ENCODE assay signal across 14 mouse cellular contexts in the genomic region with DNA sequence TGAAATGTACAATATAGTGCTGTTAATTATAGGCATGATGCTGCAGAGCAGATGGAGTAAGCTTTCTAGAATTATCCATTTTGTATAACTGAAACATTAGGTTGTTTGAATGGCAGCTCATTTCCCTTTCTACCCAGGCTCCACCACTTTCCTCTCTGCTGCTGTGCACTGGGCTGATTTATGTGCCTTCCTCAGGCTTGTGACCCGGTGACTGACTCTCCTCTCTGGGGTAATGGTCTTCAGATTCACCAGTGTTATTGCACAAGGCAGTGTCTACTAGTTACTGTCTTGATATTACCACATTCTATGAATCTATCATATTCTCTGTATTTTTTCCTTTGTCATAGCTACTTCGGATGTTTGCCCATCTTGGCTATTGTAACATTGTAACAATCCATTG.
"Had no signal": no experiment of that assay in that cellular context is flagged by ENCODE, and none has a peak within 500 bp of the region (broad histone marks: within the 10 kb centered on the region; RNA-seq: fewer than 3 reads in every experiment).

No protein-coding gene starts in this region.

- H3K9me3 ChIP-seq: midbrain, embryonic 13.5 days; midbrain, embryonic 15.5 days; neural tube, embryonic 13.5 days; stomach, embryonic 15.5 days had no signal

- H3K9ac ChIP-seq: lung, embryonic 14.5 days; midbrain, embryonic 13.5 days; midbrain, embryonic 15.5 days; neural tube, embryonic 13.5 days; stomach, embryonic 15.5 days had no signal

- H3K4me2 ChIP-seq: lung, embryonic 14.5 days; midbrain, embryonic 11.5 days; midbrain, embryonic 13.5 days; midbrain, embryonic 15.5 days; neural tube, embryonic 13.5 days; stomach, embryonic 15.5 days had no signal

- H3K36me3 ChIP-seq: midbrain, embryonic 13.5 days; midbrain, embryonic 15.5 days; neural tube, embryonic 13.5 days; stomach, embryonic 15.5 days had no signal

- H3K4me3 ChIP-seq: midbrain, embryonic 13.5 days; midbrain, embryonic 15.5 days; neural tube, embryonic 13.5 days; stomach, embryonic 15.5 days had no signal

- H3K4me1 ChIP-seq: midbrain, embryonic 15.5 days; stomach, embryonic 15.5 days had no signal

- H3K27me3 ChIP-seq: midbrain, embryonic 13.5 days; midbrain, embryonic 15.5 days; neural tube, embryonic 13.5 days; stomach, embryonic 15.5 days had no signal

- H3K27ac ChIP-seq: midbrain, embryonic 13.5 days; midbrain, embryonic 15.5 days; neural tube, embryonic 13.5 days; stomach, embryonic 15.5 days; stomach, postnatal 0 days had no signal

- ATAC-seq: midbrain, embryonic 13.5 days; midbrain, embryonic 15.5 days had no signal

- DNase-seq: lung, adult 18-20 months; lung, embryonic 14.5 days; lung, postnatal 10 days; lung, postnatal 4 days; right cerebral cortex, postnatal 14 days; thymus, adult 2 months; thymus, postnatal 25 days; thymus, postnatal 4 days had no signal
